Mouse (Mus musculus) limb, embryonic 15.5 days (tissue): Measurements from ENCODE around the gene Zfp410. TPM values are rescaled to one million over a fixed set of nuclear protein-coding genes. Genes with fewer than 3 reads are reported as not detected.

Experiments
- ATAC-seq: fragments of 200-750 bp; cut with Nextera tagmentation; 2 replicates; pipeline ENCODE4 v1.8.0; 2017; ENCODE audit warnings: low read depth, moderate TSS enrichment; ENCODE audit not compliant: insufficient number of reproducible peaks, low FRiP score, low TSS enrichment
- H3K27ac ChIP-seq: fragments of 300-500 bp; sonication (generic); 2 replicates; pipeline ENCODE4 v1.5.1; 2015; ENCODE audit warnings: moderate library complexity, mild to moderate bottlenecking, inconsistent platforms
- H3K27me3 ChIP-seq: fragments of 300-500 bp; sonication (generic); 2 replicates; pipeline ENCODE4 v1.6.1; 2015; ENCODE audit warnings: inconsistent platforms
- H3K36me3 ChIP-seq: fragments of 300-500 bp; sonication (generic); 2 replicates; pipeline ENCODE4 v1.6.1; 2015; ENCODE audit warnings: inconsistent platforms
- H3K4me1 ChIP-seq: fragments of 300-500 bp; sonication (generic); 2 replicates; pipeline ENCODE4 v1.6.1; 2015; ENCODE audit warnings: inconsistent platforms
- H3K4me2 ChIP-seq: fragments of 300-500 bp; sonication (generic); 2 replicates; pipeline ENCODE4 v1.6.1; 2015; ENCODE audit warnings: mild to moderate bottlenecking, inconsistent platforms
- H3K4me3 ChIP-seq: fragments of 300-500 bp; sonication (generic); 2 replicates; pipeline ENCODE4 v1.5.1; 2015; ENCODE audit warnings: mild to moderate bottlenecking, inconsistent platforms
- H3K9ac ChIP-seq: fragments of 300-500 bp; sonication (generic); 2 replicates; pipeline ENCODE4 v1.6.1; 2015; ENCODE audit warnings: inconsistent platforms
- H3K9me3 ChIP-seq: fragments of 300-500 bp; sonication (generic); 2 replicates; pipeline ENCODE4 v1.6.1; 2016; ENCODE audit warnings: inconsistent platforms
- WGBS: fragments of 180-500 bp; shearing (Covaris S2); methylation state at CpG from one replicate; pipeline ENCODE4 v1.1.7; 2015; 5-methylcytosine and 5-hydroxymethylcytosine counted together
- polyA plus RNA-seq: library from polyadenylated mRNA; unstranded; fragments of >200 nt; fragmentation: Nextera tagmentation; extraction: Ambion mirVana; gene quantifications from 2 replicates; pipeline ENCODE4 v1.2.1, GENCODE M21; 2015

Gene Zfp410
- polyA plus RNA-seq, 1 experiment from 2014 or later, result 90.6 TPM

DNA sequence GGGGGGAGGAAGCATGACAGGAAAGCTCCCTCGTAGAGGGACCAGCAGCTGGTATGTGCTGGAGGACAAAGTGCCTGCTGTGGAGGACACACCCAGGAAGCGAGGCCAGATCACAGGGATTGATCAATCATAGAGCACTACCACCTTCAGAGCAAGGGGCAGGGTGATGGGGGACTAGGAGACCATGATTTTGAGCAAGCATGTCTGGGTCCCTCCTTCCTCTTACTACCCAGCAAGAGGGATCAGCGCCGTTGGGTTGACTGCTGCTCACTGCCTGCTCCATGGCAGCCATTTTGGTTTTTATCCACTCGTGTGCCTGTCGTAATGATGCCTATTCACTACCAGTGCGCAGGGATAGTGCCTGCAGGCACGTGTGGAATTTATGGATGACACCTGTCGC, 47.6 kb downstream of the Zfp410 start:
- no peak for ATAC-seq
- no peaks in the 10 kb centered on the region for H3K27me3 ChIP-seq
- H3K4me3 ChIP-seq, result no peak overlapping the region
- peaks cover 16% of the 10 kb centered on the region for H3K4me1 ChIP-seq
- no peak overlapping the region for H3K9ac ChIP-seq
- WGBS, result 79% methylated on average over 9 of the region's 9 CpGs
- H3K9me3 ChIP-seq, result no peaks in the 10 kb centered on the region
- peaks cover 24% of the 10 kb centered on the region for H3K36me3 ChIP-seq
- H3K4me2 ChIP-seq, result no peak overlapping the region
- H3K27ac ChIP-seq, result no peak overlapping the region

GRCm38 (mm10) chr12:84365137-84365536, 48.5 kb downstream of the Zfp410 start:
- Histone ChIP-seq H3K4me1 (peaks cover 16% of the 10 kb centered on the region), H3K27me3 (no peaks in the 10 kb centered on the region), H3K9me3 (no peaks in the 10 kb centered on the region), H3K36me3 (peaks cover 32% of the 10 kb centered on the region), H3K27ac (no peak overlapping the region), H3K4me3 (no peak overlapping the region), H3K4me2 (no peak overlapping the region), H3K9ac (no peak overlapping the region)
- ATAC-seq, result no peak
- WGBS, result 94% methylated on average over 6 of the region's 6 CpGs

GRCm38 (mm10) chr12:84366971-84367370, 50.3 kb downstream of the Zfp410 start:
- Histone ChIP-seq H3K4me3 (no peak overlapping the region), H3K36me3 (peaks cover 50% of the 10 kb centered on the region), H3K27ac (no peak overlapping the region), H3K27me3 (no peaks in the 10 kb centered on the region), H3K9ac (no peak overlapping the region), H3K4me2 (no peak overlapping the region), H3K9me3 (no peaks in the 10 kb centered on the region), H3K4me1 (peaks cover 10% of the 10 kb centered on the region)
- ATAC-seq, result no peak
- WGBS, result 55% methylated on average over 9 of the region's 9 CpGs

DNA sequence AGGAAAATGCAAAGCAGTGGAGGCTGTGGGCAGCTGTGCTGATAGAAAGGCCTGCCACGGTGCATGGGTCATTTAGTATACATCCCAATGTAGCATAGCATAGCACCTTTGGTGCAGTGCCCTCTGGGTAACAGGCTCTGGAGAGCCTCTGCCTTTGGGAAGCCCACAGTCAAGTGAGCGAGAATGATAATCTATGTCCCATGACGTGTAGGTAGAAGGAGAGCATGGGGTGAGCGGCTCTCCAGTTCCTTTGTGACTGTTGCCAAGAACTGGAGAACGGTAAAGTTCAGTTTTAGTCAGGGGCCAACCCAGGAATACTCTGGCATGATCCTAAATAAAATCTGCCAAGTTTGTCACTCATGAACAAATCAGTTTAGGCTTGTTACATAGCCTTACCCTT, 55.0 kb downstream of the Zfp410 start:
- H3K9ac ChIP-seq, result no peak overlapping the region

DNA sequence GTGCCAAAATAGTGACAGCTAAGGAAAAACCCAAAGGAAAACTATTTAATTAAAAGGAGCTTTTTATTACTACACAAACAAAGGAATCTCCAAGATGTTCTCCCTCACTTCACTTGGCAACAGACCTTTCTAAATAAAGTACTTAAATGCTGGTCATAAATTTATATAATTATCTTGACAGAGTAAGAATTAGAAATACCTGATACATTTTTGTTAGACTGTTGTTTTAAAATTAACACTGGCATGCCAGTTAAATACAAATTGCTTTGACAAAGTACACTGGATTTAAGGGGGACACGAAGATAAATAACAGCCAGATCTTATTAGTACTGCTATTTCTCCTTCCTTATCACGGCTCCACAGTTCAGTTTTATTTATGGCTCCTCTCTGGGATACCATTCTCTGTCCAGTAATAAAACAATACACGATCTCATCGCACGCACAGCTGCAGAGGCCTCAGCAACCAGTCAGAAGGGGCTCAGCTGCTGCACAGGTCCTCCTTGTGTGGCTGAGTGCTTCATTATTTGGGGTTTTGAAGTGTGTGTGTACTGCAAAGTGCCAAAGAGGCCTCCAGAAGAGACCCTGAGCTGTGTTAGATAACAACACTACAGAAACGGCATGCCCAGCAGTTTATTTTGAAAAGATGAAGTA, 57.3 kb downstream of the Zfp410 start:
- Histone ChIP-seq H3K9me3 (no peaks in the 10 kb centered on the region), H3K9ac (no peak overlapping the region), H3K4me3 (no peak overlapping the region), H3K27ac (no peak overlapping the region), H3K4me1 (no peaks in the 10 kb centered on the region), H3K36me3 (peaks cover 61% of the 10 kb centered on the region), H3K4me2 (no peak overlapping the region), H3K27me3 (no peaks in the 10 kb centered on the region)
- no peak for ATAC-seq
- 74% methylated on average over 6 of the region's 6 CpGs for WGBS

More for the DNA sequence above, 55.0 kb downstream of the Zfp410 start:
- Histone ChIP-seq H3K4me2 (no peak overlapping the region), H3K27me3 (no peaks in the 10 kb centered on the region), H3K27ac (no peak overlapping the region), H3K9me3 (no peaks in the 10 kb centered on the region), H3K4me3 (no peak overlapping the region), H3K4me1 (no peaks in the 10 kb centered on the region), H3K36me3 (peaks cover 78% of the 10 kb centered on the region)
- ATAC-seq, result no peak
- WGBS, result 93% methylated on average over 5 of the region's 5 CpGs

DNA sequence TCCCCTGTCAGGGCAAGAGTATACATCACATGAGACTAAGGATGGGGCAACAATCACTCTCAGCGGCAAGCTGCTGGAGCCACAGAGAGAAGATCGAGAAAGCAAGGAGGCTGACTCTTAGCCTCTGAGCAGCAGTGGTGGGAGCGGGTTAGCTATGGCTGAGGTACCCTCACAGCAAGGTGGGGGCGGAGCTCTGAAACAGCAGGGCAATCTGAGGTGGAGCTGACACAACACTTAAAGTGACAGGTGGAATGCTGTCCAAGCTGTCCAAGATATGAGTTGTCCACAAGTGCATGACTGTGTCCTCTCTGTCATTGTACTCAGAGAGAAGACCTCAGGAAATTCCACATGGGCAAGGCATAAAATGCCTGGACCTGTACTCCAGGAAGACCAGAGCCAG, 65.7 kb downstream of the Zfp410 start:
- Histone ChIP-seq H3K9me3 (no peaks in the 10 kb centered on the region), H3K36me3 (peaks cover 10% of the 10 kb centered on the region), H3K4me3 (no peak overlapping the region), H3K9ac (no peak overlapping the region), H3K27ac (no peak overlapping the region), H3K4me1 (no peaks in the 10 kb centered on the region), H3K4me2 (no peak overlapping the region), H3K27me3 (no peaks in the 10 kb centered on the region)
- 84% methylated on average over 4 of the region's 4 CpGs for WGBS
- no peak for ATAC-seq

DNA sequence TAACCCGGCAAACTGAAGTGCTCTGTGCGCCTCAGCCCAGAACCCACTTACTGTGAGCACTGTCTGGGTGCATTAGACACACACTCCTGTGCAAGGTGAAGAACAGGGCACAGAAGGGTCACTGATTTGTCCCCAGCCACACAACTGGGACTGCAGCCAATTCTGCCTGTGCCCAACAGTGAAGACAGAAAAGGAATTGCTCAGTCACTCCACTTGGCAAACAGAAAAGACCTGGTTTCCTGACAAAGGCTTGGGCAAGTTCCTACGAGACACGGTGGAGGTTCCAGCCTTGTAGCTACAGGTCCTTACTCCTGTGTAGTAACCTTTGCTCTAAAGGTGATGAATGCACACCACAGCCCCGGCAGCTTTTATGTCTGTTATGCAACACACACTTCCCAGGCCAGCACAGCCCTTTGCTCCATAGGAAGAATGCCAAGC, 68.0 kb downstream of the Zfp410 start:
- Histone ChIP-seq H3K4me3 (no peak overlapping the region), H3K4me1 (no peaks in the 10 kb centered on the region), H3K27ac (no peak overlapping the region), H3K9me3 (no peaks in the 10 kb centered on the region), H3K27me3 (no peaks in the 10 kb centered on the region), H3K36me3 (peaks cover 13% of the 10 kb centered on the region; the same call in 1 of the 2 replicates), H3K9ac (no peak overlapping the region), H3K4me2 (no peak overlapping the region)
- no peak for ATAC-seq
- WGBS, result 67% methylated on average over 5 of the region's 5 CpGs

DNA sequence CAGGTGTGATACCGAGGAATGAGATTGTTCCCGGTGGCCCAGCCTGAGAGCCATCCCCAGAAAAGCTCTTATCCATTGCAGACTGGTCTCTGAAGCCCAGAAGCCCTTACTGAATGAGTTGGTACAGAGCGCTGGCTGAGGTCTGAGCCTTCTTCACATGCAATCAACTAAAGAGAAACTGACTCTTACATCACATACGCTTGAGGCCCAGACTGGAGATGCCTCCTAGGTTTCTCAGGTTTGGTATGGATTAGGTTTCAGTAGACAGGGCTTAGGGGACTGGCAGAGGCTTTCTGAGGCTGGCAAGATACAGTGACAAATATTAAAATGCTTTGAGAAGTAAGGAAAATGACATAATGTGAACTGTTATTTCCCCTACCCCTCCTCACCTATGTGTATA, 68.8 kb downstream of the Zfp410 start:
- no peak for ATAC-seq
- Histone ChIP-seq H3K36me3 (peaks cover 13% of the 10 kb centered on the region; the same call in 1 of the 2 replicates), H3K9me3 (no peaks in the 10 kb centered on the region), H3K27me3 (no peaks in the 10 kb centered on the region), H3K4me1 (no peaks in the 10 kb centered on the region), H3K4me2 (no peak overlapping the region), H3K4me3 (no peak overlapping the region), H3K27ac (no peak overlapping the region), H3K9ac (no peak overlapping the region)
- WGBS, result 88% methylated on average over 4 of the region's 4 CpGs

DNA sequence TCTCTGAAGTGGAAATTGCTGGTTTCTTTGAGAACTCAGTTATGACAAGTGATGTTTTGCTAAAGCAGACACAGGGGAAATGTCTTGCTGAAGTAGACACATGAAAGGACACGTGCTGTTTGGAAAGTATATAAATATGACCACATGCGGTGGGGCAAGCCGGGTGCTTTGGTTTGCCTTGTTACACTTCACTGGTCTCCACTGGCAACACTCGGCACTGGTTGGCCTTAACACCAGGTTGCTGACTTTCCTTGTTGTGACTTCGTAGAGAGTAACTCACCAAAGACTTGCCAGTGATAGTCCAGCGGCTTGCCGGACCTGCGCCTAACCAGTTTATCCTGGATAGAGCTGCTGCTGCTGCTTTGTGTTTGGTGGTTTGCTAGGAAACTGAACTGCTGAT, 71.4 kb downstream of the Zfp410 start:
- no peaks in the 10 kb centered on the region for H3K9me3 ChIP-seq
- no peaks in the 10 kb centered on the region for H3K4me1 ChIP-seq
- no peak overlapping the region for H3K9ac ChIP-seq
- H3K36me3 ChIP-seq, result peaks cover 13% of the 10 kb centered on the region; the same call in 1 of the 2 replicates
- no peak overlapping the region for H3K4me3 ChIP-seq
- no peak overlapping the region for H3K27ac ChIP-seq
- no peak overlapping the region for H3K4me2 ChIP-seq
- ATAC-seq, result no peak
- 88% methylated on average over 8 of the region's 8 CpGs for WGBS
- H3K27me3 ChIP-seq, result no peaks in the 10 kb centered on the region

GRCm38 (mm10) chr12:84388774-84389400, 72.2 kb downstream of the Zfp410 start:
- no peaks in the 10 kb centered on the region for H3K27me3 ChIP-seq
- H3K27ac ChIP-seq, result no peak overlapping the region
- H3K4me2 ChIP-seq, result no peak overlapping the region
- H3K9ac ChIP-seq, result no peak overlapping the region
- H3K9me3 ChIP-seq, result no peaks in the 10 kb centered on the region
- ATAC-seq, result no peak
- WGBS, result 72% methylated on average over 14 of the region's 14 CpGs
- no peak overlapping the region for H3K4me3 ChIP-seq
- peaks cover 12% of the 10 kb centered on the region; the same call in 1 of the 2 replicates for H3K36me3 ChIP-seq
- H3K4me1 ChIP-seq, result no peaks in the 10 kb centered on the region

- Histone ChIP-seq H3K36me3 (peaks cover 11% of the 10 kb centered on the region; the same call in 1 of the 2 replicates), H3K9ac (no peak overlapping the region)
- WGBS, result 63% methylated on average over 6 of the region's 6 CpGs
Observed at GRCm38 (mm10) chr12:84390336-84390735, 73.7 kb downstream of the Zfp410 start.

DNA sequence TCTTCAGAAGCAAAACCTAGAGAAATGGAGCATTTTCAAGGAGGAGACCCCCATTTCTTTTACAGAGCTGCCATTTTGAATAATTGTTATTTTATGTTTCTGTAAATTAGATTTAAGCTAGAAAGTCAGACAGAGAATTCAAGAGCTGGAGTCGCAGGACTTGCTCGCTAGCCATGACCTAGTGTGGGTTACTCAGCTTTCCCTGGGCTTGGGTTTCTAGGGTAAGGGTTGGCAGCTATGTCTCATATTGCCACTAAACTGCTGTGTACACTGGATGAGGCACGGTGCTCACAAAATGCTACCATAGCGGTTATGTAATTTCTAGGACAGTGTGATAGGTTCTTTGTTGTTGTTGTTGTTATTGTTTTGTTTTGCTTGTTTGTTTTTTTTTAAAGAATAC, 76.0 kb downstream of the Zfp410 start:
- no peak overlapping the region for H3K4me2 ChIP-seq
- 0 out of 2 replicates have a peak, but pooled peaks cover 3% of the 10 kb centered on the region for H3K36me3 ChIP-seq
- WGBS, result 93% methylated on average over 4 of the region's 4 CpGs
- no peak for ATAC-seq
- H3K9ac ChIP-seq, result no peak overlapping the region
- no peaks in the 10 kb centered on the region for H3K4me1 ChIP-seq
- H3K4me3 ChIP-seq, result no peak overlapping the region
- no peaks in the 10 kb centered on the region for H3K9me3 ChIP-seq
- H3K27me3 ChIP-seq, result no peaks in the 10 kb centered on the region
- no peak overlapping the region for H3K27ac ChIP-seq

More at GRCm38 (mm10) chr12:84390336-84390735, 73.7 kb downstream of the Zfp410 start:
- Histone ChIP-seq H3K9me3 (no peaks in the 10 kb centered on the region), H3K27ac (no peak overlapping the region), H3K27me3 (no peaks in the 10 kb centered on the region), H3K4me3 (no peak overlapping the region), H3K4me2 (no peak overlapping the region), H3K4me1 (no peaks in the 10 kb centered on the region)
- no peak for ATAC-seq
